Mouse (Mus musculus) NIH3T3 (cell line): Measurements from ENCODE around the gene Gpatch3.

Experiments
- DNase-seq: peaks from one replicate; pipeline ENCODE4 v3.0.0-alpha.2; 2012; ENCODE audit warnings: low read depth

The Gpatch3 gene

DNA sequence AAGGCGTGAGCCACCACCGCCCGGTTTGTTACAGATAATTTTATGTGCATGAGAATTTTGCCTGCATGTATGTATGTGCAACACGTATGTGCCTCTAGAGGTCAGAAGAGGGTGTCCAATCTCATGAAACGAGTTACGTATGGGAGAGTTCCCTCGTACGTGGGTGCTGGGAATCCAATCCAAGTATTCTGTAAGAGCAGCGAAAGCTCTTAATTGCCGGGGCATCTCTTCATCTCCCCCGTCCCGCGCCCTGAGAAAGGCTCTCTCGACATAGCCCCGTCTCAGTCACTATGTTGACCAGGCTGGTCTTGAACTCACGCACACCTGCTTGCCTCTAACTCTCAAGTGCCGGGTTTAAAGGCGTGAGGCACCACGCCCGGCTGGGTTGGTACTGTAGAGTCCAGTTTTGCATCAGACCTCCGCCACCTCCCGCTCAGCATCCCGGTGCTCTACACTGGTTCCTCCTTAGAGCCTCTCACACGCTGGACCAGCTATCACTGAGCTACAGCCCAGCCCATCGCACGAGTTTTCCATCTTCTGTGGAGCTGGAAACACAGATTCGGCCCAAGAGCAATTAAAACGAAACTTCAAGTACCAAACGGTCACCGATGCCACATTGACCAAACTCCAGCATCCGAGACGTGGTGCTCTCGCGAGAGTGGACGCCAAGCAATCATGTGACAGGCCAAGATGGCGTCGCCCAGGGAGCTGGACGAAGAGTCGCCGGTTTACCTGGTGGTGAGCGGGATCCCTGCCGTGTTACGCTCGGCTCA, at the start of gene Gpatch3:
TSS of gene Gpatch3 (plus strand) at position 676 of the 773 bp plus-strand sequence.
- DNase-seq, result peak; percentile 93

DNA sequence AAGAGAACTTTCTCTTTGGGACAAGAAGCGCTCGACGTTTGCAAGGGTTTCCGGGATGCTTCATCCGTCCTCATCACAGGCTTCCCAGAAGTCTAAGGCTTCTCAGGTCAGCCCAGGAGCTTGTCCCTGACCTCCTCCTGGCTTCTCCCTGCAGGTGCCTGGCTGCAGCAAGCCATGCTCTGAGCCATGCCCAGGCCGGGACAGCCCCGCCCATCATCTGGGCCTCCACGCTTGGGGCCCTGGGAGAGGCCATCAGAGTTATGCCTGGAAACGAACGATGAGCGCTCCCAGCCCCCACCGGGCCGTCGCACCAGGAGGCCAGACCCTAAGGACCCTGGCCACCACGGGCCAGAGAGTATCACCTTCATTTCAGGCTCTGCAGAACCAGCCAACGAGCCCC, 46.8 kb upstream of the Gpatch3 start:
- no peak for DNase-seq

DNA sequence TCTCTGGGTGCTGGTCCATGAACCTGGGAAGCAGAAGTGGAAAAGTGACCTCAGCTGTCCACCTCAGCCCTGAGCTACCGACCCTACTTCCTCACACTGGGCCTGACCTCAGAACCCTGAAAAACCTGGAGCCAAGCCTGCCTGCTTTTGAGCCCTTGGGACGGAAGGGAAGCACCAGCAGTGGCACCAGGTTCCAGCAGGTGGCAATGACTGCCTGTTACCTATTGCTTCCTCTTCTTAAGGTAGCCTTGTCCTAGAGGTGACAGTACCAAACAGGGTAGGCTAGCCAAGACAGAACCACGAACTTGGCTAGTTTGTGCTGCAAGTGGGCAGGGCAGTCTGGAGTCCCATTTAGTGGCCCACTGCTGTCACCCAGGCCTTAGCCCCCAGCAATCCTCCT, 41.8 kb upstream of the Gpatch3 start:
- DNase-seq, result no peak

DNA sequence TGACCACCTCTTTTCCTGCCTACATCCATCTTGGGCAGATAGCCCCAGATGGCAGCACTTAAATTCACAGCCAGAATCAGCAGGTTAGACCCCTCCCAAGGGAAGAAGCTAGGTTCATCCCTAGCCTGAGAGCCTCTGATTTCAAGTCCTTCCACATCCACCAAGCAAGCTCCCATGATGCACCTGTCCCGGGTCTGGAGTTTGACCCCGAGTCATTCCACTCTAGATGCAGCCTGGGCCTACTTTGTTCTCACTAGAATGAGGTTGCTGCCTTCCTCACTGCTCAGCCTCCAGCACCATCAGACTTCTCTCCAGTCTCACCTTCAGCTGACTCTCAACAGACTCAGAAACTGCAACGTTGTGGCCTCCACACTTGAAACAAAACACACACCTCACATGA, 38.5 kb upstream of the Gpatch3 start:
- DNase-seq, result no peak

DNA sequence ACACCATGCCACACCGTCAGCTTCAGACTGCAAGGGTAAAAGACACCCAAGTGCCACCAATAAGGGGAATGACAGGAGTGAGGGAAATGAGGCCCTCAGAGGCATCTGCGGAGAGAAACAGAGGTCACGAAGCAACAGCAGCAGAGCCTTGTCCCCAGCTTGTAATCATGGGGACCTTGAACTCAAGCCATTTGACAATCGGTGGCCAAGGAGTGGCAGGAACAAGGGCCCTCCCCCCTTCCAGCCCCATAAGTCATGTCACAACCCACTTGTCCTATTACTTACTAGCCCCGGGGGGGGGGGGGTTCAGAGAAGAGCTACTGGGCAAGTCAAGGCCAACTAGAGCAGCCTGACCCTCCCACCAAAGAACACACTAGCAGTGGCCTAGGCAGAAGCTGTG, 37.9 kb upstream of the Gpatch3 start:
- DNase-seq, result no peak

DNA sequence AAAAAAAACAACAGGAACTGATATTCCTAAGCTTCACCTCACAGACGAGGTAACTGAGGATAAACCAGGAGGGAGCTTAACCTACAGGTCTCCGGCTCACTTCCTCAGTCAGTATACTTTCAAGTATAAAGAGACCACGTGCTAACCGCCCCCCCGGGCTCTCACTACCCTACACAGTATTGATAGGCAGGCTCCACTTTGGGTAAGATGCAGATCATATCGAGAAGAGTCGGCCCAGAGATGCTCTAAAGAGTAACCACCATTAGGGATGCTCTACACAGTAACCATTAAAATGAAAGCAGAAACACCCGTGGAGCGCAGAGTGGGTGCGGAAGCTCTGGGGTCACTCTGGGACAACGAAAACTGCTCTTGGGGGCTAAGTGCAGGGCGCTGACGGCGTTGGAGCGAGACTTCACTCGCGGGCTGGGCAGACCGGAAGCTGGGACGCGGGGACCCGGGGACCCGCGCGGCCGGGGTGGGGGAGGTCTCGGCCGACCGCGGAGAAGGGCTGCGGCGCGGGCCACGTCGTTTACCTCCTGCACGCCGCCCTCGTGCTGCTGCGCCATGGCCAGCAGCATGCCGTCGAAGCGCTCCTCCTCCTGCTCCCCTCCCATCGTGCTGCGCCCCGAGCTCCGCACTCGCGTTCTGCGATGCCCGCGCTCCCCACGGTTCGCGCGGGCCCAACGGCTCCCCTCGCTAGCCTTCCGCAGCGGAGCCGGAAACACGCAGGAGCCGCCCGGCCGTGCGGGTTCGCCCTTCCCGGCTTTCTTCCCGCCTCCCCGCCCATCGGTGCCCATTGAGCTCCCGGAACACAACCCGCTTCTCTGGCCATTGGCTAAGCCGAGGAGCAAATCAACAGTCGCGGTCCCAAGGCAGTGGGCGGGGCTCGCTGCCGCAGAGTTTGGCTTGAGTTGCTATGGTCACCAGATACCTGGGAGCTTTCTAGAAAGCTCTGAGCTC, 29.0 kb upstream of the Gpatch3 start, which contains the start of gene Nudc:
TSS of gene Nudc (minus strand) at position 725 of the 960 bp plus-strand sequence.
- peak; percentile 96 for DNase-seq

DNA sequence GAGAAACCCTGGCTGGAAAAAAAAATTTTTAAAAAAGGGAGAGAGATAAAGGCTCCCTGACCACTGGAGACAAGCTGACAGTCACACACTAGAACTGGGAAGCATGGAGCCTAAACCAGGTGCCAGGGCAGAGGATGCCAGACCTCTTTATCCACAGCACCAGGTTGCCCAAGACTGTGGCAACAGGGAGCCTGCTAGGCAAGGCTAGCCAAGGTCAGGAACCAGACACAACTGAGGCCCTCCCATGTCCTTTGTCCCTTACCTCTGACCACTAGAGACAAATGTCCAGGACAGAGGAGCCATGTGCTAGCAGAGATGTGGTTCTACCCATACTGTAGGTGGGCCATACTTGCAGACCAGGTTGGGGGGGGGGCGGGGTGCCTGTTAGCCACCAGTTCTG, 22.5 kb upstream of the Gpatch3 start:
- no peak for DNase-seq

DNA sequence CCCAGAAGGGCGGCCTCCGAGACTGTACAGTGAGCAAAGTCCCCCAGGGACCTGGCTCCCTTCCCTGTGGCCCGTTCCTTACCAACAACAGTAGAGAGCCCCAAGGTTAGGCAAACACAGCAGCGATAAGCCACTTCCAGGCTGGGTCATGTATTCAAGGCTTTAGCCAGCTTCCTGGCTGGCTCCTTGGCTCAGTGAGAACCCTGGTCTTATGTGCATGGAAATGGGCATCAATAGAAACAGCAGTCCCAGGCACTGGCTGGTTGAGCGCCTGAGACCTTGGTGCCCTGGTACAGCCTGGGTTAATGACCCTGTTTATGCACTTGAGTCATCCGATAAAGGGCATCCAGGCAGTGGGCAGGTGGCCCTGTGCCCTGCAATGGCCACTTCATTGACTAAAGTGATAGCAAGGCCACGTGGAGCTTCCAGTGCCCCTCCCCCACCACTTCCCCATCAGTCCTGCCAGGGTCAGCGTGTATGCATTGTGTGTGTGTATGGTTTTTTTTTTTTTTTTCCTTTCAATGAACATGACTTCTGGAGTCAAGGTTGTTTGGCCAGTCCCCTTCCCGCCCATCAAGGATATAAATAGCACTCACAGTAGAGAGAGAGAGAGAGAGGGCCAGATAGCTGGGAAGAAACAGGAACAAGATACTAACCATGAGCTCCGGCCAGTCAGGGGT, 21.6 kb upstream of the Gpatch3 start, which contains the start of gene Nr0b2:
TSS of gene Nr0b2 (plus strand) at position 609 of the 680 bp plus-strand sequence.
- DNase-seq, result no peak

DNA sequence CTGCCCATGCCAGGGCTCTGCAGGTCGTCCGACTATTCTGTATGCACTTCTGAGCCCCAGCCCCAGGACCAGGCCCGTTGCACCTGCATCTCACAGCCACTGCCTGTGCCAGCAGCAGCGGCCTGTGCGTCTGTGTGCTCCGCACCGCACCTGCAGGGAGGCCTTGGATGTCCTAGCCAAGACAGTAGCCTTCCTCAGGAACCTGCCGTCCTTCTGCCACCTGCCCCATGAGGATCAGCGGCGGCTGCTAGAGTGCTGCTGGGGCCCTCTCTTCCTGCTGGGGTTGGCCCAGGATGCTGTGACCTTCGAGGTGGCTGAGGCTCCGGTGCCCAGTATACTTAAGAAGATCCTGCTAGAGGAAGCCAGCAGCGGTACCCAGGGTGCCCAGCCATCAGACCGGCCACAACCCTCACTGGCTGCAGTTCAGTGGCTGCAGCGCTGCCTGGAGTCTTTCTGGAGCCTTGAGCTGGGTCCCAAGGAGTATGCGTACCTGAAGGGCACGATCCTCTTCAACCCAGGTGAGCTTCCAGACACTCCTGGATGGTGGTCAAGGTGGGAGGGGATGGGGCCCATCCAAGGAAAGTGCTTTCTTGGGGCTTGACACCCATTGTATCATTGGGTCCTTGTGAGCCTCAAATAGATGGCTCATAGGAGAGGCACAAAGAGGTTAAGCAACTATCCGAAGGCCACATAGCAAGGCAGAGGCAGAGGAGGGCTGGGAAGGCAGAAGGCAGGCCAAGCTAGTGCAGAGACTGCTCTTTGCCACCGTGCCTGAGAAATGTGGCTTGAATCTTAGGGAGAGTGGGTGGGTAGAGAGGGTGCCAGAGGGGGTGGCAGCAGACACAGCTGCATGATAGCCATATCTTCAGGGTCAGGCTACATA, 20.9 kb upstream of the Gpatch3 start:
- no peak for DNase-seq

DNA sequence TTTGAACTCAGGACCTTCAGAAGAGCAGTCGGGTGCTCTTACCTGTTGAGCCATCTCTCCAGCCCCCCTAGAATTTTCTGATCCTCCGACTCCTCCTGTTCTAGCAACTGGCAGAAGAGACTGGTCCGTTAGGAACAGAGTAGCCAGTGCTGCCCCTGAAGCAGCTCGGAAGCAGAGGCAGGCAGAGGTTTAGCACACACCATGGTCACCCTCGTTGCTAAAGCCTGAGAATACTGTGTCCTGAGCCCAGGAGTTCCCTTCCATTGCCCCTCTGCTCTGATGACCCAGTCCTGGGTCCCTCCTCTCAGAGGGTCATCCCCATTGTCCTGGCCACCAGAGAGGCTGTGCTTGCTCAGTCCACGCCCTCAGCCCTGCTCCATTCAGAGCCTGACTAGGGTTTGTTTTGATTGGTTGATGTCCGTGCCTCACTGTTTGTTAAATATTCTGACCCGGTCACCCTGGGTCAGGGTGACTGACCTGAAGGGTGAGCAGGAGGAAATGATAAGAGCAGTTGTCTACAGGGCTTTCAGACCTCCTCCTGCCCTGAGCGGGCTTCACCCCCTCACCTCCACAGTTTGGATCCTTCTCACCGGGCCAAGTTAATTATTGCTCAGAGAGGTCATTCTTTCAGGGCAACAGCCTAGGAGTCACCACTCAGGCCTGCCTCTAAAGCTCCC, 17.4 kb upstream of the Gpatch3 start:
- no peak for DNase-seq

DNA sequence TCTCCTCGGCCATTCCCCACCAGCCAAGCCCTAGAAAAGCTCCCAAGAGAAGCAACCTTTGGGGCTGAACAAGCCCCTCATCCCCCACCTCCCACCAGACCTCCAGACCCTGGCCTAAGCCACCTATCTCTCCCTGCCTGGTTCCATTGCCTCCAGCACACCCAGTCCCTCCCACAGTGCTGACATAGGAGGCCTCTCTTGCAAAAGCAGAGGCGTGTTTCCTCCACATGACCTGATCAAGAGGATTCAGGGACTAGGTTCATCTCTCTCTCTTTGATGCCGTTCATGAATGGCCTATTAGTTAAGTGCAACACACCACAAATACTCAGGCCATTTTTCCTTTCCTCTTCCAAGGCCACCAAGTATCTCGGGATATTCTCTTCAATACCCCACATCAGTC, 14.7 kb upstream of the Gpatch3 start:
- no peak for DNase-seq

DNA sequence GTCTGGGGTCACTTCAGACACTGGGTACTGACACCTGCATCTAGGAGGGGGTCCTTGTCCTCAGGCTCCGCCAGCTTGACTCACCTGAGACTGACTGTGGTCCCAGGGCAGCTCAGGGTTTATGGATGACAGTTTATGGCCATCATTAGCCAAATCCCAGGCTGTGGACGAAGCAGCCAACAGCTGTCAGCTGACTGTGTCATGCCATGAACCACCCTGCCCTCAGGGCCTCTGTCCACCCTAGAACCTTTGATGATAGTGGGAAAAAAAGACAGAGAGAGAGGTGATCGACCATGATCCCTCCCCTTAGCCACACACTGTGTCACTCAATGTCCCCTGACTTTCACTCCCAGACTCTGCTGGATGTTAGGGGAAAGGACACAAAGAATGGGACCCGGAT, 12.9 kb upstream of the Gpatch3 start:
- no peak for DNase-seq

DNA sequence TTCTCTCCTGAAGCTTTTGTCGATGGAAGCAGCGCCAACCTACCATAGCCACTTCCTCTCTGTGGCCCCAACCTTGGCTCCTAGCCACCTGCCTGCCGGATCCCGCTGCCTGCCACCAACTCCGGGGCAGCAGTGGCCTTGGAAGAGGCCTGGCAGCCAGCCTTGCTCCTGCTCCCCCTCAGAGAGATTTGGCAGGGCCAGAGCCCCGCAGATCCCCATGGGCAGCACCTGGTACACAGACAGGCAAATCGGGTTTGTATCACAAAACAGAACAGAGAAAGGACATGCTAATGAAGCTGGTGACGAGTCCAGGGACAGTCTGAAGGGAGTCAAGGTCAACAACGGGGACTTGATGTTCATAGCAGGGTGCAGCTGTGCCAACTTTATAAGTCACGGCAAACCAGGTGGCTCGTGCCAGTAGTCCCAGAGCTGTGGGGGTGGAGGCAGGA, 11.4 kb upstream of the Gpatch3 start:
- DNase-seq, result no peak

DNA sequence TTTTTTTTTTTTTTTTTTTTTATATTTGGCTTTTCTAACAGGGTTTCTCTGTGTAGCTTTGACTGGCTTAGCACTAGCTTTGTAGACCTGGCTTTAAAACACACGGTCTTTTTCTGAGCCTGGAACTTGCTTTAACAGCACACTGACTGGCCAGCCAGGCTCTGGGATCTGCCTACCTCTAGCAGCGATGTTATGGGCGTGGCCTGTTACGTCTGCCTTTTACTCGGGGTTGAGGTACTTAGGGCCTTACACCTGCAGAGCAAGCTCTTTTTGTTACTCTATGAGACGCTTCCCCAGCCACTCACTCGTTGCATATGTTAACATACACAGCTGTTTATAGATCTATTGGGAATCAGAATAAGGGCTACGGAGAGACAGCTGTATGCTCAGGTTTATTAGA, 7.3 kb upstream of the Gpatch3 start:
- DNase-seq, result no peak

DNA sequence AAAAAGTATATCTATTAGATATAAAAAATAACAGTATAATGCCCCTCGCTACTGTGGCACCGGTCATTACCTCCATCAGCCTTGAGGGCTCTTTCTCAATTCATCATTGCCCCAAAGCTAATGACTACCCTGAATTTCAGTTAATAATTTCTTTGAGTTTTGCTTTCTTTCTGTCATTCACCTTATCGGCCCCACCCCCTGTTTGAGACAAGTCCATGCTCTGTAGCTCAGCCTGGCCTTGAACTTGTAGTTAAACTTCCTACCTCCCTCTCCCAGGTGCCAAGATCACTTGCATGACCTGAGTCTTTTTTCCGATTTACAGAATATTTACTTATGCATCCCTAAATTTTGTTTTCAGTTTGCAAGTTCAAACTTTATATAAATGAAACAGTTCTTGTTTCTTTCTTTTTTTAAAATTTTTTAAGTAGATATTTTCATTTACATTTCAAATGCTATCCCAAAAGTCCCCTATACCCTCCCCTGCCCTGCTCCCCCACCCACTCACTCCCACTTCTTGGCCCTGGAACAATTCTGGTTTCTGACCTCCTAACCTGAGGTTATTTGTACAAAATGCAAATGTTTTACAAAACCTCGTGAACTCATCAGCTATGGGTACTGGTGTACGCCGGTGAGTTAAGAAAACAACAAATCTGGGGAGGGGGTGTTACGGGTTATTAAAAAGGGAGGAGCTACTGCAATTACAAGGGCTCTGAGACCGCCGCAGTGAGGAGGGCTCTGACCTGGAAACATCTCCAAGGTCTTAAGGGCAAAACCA, 5.1 kb upstream of the Gpatch3 start:
- DNase-seq, result no peak

DNA sequence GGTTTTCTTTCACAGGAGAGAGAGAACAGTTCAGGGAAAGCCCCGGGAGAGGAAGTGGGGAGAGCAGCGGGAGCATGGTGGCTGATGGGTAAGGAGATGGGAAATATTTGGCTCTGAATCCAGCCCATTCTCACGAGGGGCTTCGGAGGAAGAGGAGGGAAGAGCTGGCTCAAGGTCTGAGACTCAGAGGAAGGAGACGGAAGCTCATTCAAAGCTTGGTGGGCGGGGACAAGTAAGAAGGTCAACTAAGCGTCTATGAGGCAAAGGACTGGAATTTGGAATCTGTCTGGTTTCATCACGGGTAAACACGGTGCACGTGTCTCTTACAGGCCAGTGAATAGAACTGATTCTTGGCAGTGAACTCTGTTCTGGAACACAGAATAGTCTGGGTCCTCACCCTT, 4.5 kb upstream of the Gpatch3 start:
- DNase-seq, result peak; percentile 74

DNA sequence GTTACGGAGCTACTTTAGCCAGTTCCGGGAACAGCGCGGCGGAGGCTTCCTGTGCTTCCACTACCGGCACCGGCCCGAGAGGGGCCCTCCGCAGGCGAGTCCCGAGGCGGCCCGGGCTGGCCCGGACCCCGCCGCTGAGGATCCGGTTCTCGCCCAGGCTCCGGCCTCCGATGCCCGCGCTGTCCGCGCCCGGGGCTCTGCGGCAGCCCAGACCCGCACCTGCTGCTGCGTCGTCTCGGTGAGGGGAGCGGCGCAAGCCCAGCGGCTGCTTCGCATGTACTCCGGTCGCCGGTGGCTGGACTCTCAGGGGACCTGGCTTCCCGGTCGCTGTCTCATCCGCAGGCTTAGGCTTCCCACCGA, 278 bp downstream of the Gpatch3 start:
- DNase-seq, result no peak

DNA sequence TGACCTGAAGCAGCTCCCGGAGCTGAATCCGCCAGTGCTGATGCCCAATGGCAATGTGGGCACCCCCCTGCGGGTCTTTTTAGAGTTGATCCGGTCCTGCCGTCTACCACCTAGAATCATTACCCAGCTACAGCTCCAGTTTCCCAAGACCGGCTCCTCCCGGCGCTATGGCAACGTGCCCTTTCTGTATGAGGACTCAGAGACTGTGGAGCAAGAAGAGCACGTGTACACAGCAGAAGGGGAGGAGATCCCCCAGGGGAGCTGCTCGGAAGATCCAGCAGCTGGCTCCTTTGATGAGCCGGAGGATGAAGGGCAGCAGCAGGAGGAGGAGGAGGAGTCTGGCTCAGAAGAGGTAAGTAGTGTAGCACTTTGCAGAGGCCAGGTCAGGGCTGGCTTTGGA, 3.4 kb downstream of the Gpatch3 start:
- DNase-seq, result no peak

DNA sequence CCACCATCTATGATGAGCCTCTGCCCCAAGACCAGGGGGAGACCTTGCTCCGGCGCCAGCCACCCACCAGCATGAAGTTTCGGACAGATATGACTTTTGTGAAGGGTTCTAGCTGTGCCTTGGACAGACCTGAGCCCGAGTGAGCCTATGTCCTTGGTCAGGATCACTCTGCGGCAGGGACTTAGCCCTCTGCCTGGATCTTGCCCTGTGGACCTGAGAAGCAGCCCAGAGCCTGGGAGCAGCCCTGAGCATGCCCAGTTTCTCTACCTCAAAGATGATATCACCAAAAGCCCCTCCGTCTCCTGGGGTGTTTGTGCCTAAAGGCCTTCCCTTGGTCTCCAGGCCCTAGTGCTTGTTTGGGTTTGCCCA, 9.1 kb downstream of the Gpatch3 start:
- no peak for DNase-seq
